Mouse (Mus musculus) lung, embryonic 16.5 days (tissue): ENCODE measurements around the gene Dido1. TPM values are rescaled to one million over a fixed set of nuclear protein-coding genes. Genes with fewer than 3 reads are reported as not detected.
"Not testable (repeated sequence)": the region's sequence is repeated elsewhere in the genome, so short reads cannot be mapped to it uniquely, and the experiment has no call there.

Experiments
- ATAC-seq: fragments of 200-750 bp; cut with Nextera tagmentation; 2 replicates; pipeline ENCODE4 v1.8.0; 2017; ENCODE audit warnings: low read depth, mild to moderate bottlenecking, moderate library complexity
- H3K27ac ChIP-seq: fragments of 300-500 bp; sonication (generic); 2 replicates; pipeline ENCODE4 v1.5.1; 2014; ENCODE audit warnings: mild to moderate bottlenecking, control low read depth, low read length
- H3K27me3 ChIP-seq: fragments of 300-500 bp; sonication (generic); 2 replicates; pipeline ENCODE4 v1.6.1; 2014; ENCODE audit warnings: low read depth, low read length, mixed read lengths; ENCODE audit not compliant: control insufficient read depth, insufficient read depth
- H3K36me3 ChIP-seq: fragments of 300-500 bp; sonication (generic); 2 replicates; pipeline ENCODE4 v1.6.1; 2014; ENCODE audit warnings: low read length; ENCODE audit not compliant: control insufficient read depth, insufficient read depth
- H3K4me1 ChIP-seq: fragments of 300-500 bp; sonication (generic); replicated peaks from 2 replicates; pipeline ENCODE4 v1.6.1; 2014; ENCODE audit warnings: low read length, mixed read lengths; ENCODE audit not compliant: control insufficient read depth, insufficient read depth
- H3K4me2 ChIP-seq: fragments of 300-500 bp; sonication (generic); 2 replicates; pipeline ENCODE4 v1.6.1; 2014; ENCODE audit warnings: low read depth, low read length, control low read depth
- H3K4me3 ChIP-seq: fragments of 300-500 bp; sonication (generic); 2 replicates; pipeline ENCODE4 v1.5.1; 2014; ENCODE audit warnings: mild to moderate bottlenecking, low read length, control low read depth
- H3K9ac ChIP-seq: fragments of 300-500 bp; sonication (generic); 2 replicates; pipeline ENCODE4 v1.6.1; 2014; ENCODE audit warnings: low read length, control low read depth
- H3K9me3 ChIP-seq: fragments of 300-500 bp; sonication (generic); 2 replicates; pipeline ENCODE4 v1.6.1; 2016; ENCODE audit warnings: low read length; ENCODE audit not compliant: control insufficient read depth
- WGBS: fragments of 180-500 bp; shearing (Covaris S2); extraction: QIAGEN DNeasy Blood & Tissue Kit; methylation state at CpG from one replicate; pipeline ENCODE4 v1.1.7; 2014; 5-methylcytosine and 5-hydroxymethylcytosine counted together
- polyA plus RNA-seq: library from polyadenylated mRNA; unstranded; fragments of >200 nt; fragmentation: Nextera tagmentation; extraction: Ambion mirVana; gene quantifications from 2 replicates; pipeline ENCODE4 v1.2.1, GENCODE M21; 2015

The Dido1 gene
- polyA plus RNA-seq, 1 experiment from 2014 or later, result 28.2 TPM

GRCm38 (mm10) chr2:180725856-180726629 is 16.2 kb upstream of the Dido1 start:
- Histone ChIP-seq H3K9ac (no peak overlapping the region), H3K9me3 (no peaks in the 10 kb centered on the region), H3K27me3 (no peaks in the 10 kb centered on the region), H3K4me2 (no peak overlapping the region), H3K36me3 (peaks cover 10% of the 10 kb centered on the region; the same call in 1 of the 2 replicates), H3K4me3 (no peak overlapping the region), H3K4me1 (peaks cover 8% of the 10 kb centered on the region; the same call in 1 of the 2 replicates), H3K27ac (no peak overlapping the region)
- ATAC-seq, result no peak
- 24% methylated on average over 8 of the region's 8 CpGs for WGBS

- H3K27ac ChIP-seq, result no peak overlapping the region
- H3K27me3 ChIP-seq, result no peaks in the 10 kb centered on the region
- H3K9me3 ChIP-seq, result no peaks in the 10 kb centered on the region
- H3K4me2 ChIP-seq, result peak overlapping the region; percentile 52
- peak overlapping the region; percentile 36; the same call in 1 of the 2 replicates for H3K9ac ChIP-seq
- H3K36me3 ChIP-seq, result peaks cover 17% of the 10 kb centered on the region; the same call in 1 of the 2 replicates
- WGBS, result under 1% methylated on average over 6 of the region's 6 CpGs
- peak overlapping the region; percentile 24 for H3K4me3 ChIP-seq
- ATAC-seq, result peak; percentile 35; the same call in 1 of the 2 replicates
- peaks cover 8% of the 10 kb centered on the region; the same call in 1 of the 2 replicates for H3K4me1 ChIP-seq
These were observed 15.6 kb upstream of the Dido1 start for GRCm38 (mm10) chr2:180725414-180725778.

GRCm38 (mm10) chr2:180724585-180725413 is 15.0 kb upstream of the Dido1 start, which contains the start of gene Slc17a9:
Gene Slc17a9 (plus strand): TSS chr2:180725263.
- peak within 1 kb of the TSS; percentile 24 for H3K4me3 ChIP-seq
- no peaks in the 10 kb centered on the region for H3K27me3 ChIP-seq
- H3K9ac ChIP-seq, result peak within 1 kb of the TSS; percentile 36; the same call in 1 of the 2 replicates
- H3K9me3 ChIP-seq, result no peaks in the 10 kb centered on the region
- peaks cover 21% of the 10 kb centered on the region for H3K36me3 ChIP-seq
- H3K27ac ChIP-seq, result no peak within 1 kb of the TSS
- 3% methylated on average over 18 of the region's 18 CpGs for WGBS
- H3K4me1 ChIP-seq, result peaks cover 8% of the 10 kb centered on the region; the same call in 1 of the 2 replicates
- peak within 1 kb of the TSS; percentile 52 for H3K4me2 ChIP-seq
- peak; percentile 83 for ATAC-seq

- Histone ChIP-seq H3K36me3 (peaks cover 28% of the 10 kb centered on the region), H3K27me3 (no peaks in the 10 kb centered on the region), H3K9ac (no peak overlapping the region), H3K4me3 (no peak overlapping the region), H3K4me2 (no peak overlapping the region), H3K9me3 (no peaks in the 10 kb centered on the region), H3K27ac (no peak overlapping the region), H3K4me1 (peaks cover 8% of the 10 kb centered on the region; the same call in 1 of the 2 replicates)
- ATAC-seq, result no peak
- 44% methylated on average over 2 of the region's 2 CpGs for WGBS
These were observed 14.1 kb upstream of the Dido1 start for GRCm38 (mm10) chr2:180723865-180724264.

- H3K27me3 ChIP-seq, H3K9me3 ChIP-seq, H3K4me3 ChIP-seq, H3K27ac ChIP-seq, ATAC-seq, H3K4me2 ChIP-seq, H3K4me1 ChIP-seq, H3K9ac ChIP-seq: not testable (repeated sequence)
- peaks cover 36% of the 10 kb centered on the region for H3K36me3 ChIP-seq
- WGBS, result 76% methylated on average over 5 of the region's 5 CpGs
These were observed 12.9 kb upstream of the Dido1 start for GRCm38 (mm10) chr2:180722748-180723147.

- Histone ChIP-seq H3K9ac (no peak overlapping the region), H3K9me3 (no peaks in the 10 kb centered on the region), H3K4me2 (no peak overlapping the region), H3K4me3 (no peak overlapping the region), H3K27ac (no peak overlapping the region), H3K4me1 (peaks cover 20% of the 10 kb centered on the region), H3K27me3 (no peaks in the 10 kb centered on the region), H3K36me3 (peaks cover 21% of the 10 kb centered on the region)
- WGBS, result 88% methylated on average over 5 of the region's 5 CpGs
- no peak for ATAC-seq
These were observed 2.4 kb upstream of the Dido1 start for GRCm38 (mm10) chr2:180712037-180712689.

- ATAC-seq, result no peak
- WGBS, result 74% methylated on average over 4 of the region's 4 CpGs
- no peaks in the 10 kb centered on the region for H3K9me3 ChIP-seq
- no peaks in the 10 kb centered on the region for H3K27me3 ChIP-seq
- H3K4me3 ChIP-seq, result peak overlapping the region; percentile 98
- peaks cover 16% of the 10 kb centered on the region for H3K36me3 ChIP-seq
- H3K4me2 ChIP-seq, result peak overlapping the region; percentile 88
- H3K27ac ChIP-seq, result no peak overlapping the region
- peak overlapping the region; percentile 100 for H3K9ac ChIP-seq
- peaks cover 20% of the 10 kb centered on the region for H3K4me1 ChIP-seq
These were observed 1.7 kb upstream of the Dido1 start for GRCm38 (mm10) chr2:180711527-180711926.

- H3K4me3 ChIP-seq, result peak overlapping the region; percentile 98
- peak overlapping the region; percentile 88 for H3K4me2 ChIP-seq
- H3K9me3 ChIP-seq, result no peaks in the 10 kb centered on the region
- H3K4me1 ChIP-seq, result peaks cover 20% of the 10 kb centered on the region
- no peak; the same call in 1 of the 2 replicates for ATAC-seq
- peak overlapping the region; percentile 87 for H3K27ac ChIP-seq
- H3K36me3 ChIP-seq, result peaks cover 14% of the 10 kb centered on the region
- H3K9ac ChIP-seq, result peak overlapping the region; percentile 100
- WGBS, result 2% methylated on average over 47 of the region's 64 CpGs
- H3K27me3 ChIP-seq, result no peaks in the 10 kb centered on the region
These were observed 717 bp upstream of the Dido1 start for GRCm38 (mm10) chr2:180710276-180711155.
